Mouse (Mus musculus): ENCODE data around the gene Vsx1.

DNA sequence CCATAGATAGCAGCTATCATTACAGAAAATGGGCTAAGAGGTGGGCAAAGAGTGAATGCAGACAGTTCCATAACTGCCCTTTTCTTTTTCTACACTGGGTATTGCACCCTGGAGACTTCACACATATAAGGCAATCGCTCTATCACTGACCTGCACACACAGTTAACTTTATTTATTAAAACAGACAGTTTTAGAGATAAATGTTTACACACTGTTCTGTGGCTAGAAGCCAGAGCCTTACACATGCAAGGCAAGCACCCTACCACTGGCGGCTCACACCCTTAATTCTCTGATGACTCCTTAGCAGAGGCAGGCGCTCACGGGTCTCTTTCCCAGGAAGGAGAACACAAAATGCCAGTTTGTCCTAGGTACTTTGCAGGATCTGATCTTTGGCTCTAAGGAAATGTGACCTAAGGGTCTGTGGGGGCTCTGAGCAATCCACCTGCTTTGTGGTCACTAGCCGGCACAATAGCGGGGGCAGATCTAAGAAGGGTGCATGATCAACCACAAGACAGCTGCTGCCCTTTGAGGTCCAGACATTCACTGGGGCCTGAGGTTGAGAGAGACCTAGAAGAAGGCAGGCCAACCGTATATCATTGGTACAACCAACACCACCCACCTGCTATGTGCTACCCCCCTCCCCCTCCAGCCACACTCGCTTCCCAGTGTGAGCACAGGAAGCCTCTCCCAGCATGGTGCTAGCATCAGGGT, 42.6 kb downstream of the Vsx1 start:
- TF ChIP-seq EP300 (IDR thresholded peaks at IDR 0.05; ENCODE audit: low read depth): no peak
- no peak for TF ChIP-seq CTCF (IDR thresholded peaks at IDR 0.05; ENCODE audit: low read depth)

Data from liver, embryonic 14.5 days (tissue).